In the genomic region with DNA sequence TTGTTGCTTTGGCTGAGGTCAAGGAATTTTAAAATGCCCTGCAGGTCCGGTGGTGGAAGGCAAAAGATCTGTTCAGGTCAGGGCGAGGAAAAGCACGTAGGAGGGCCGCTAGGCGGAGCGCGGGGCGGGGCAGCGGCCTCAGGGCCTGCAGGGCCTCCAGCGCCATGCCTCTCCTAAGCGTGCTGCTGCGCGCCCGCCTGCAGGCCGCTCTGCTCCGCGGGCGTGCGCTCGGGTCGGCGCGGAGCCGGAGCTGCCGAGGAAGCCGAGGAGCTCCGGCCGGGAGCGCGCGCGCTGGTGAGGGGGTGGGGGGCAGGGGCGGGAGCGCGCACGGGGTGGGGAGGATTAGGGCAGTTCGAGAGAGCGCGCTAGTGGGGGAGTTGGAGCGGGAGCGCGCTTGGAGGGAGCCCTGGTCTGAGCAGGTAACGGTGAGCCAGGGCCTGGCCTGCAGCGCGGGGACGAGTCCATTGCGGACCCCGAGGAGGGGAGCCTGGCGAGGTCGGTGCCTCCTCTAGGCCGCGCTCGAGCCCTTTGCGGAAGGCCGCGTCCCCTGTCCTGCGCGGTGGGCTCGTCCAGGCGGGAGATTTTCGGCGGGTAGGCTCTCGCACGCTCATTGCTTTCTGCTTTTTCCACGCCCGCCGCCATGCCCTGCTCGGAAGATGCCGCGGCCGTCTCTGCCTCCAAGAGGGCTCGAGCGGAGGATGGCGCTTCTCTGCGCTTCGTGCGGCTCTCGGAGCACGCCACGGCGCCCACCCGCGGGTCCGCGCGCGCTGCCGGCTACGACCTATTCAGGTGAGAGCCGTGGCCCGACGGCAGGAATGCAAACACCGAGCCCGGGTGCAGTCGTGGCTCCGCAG, we compare ENCODE assay signal across 7 mouse cellular contexts. TPM values are rescaled to one million over a fixed set of nuclear protein-coding genes. Genes with fewer than 3 reads are reported as not detected.
DNase-seq lines count a peak whose midpoint lies in the region; ATAC-seq lines count a peak whose summit lies in the region.

Gene Dut, plus strand, starts transcription at position 83 of the 854 bp plus-strand sequence.

- peak within 1 kb of the TSS; percentile 86 for H3K9ac ChIP-seq in intestine, embryonic 15.5 days

- H3K4me3 ChIP-seq in intestine, embryonic 15.5 days (replicated peaks), result peak within 1 kb of the TSS; percentile 77
- peak within 1 kb of the TSS; percentile 73 for H3K4me3 ChIP-seq in midbrain, embryonic 10.5 days

- WGBS in intestine, embryonic 15.5 days, result under 1% methylated on average over 96 of the region's 96 CpGs
- WGBS in midbrain, embryonic 10.5 days, result under 1% methylated on average over 95 of the region's 96 CpGs

- no peaks in the 10 kb centered on the region for H3K9me3 ChIP-seq in intestine, embryonic 15.5 days
- no peaks in the 10 kb centered on the region for H3K9me3 ChIP-seq in midbrain, embryonic 10.5 days (replicated peaks)

- H3K4me2 ChIP-seq in intestine, embryonic 15.5 days (replicated peaks), result peak within 1 kb of the TSS; percentile 71

- H3K36me3 ChIP-seq in intestine, embryonic 15.5 days, result peaks cover 6% of the 10 kb centered on the region
- peaks cover 32% of the 10 kb centered on the region for H3K36me3 ChIP-seq in midbrain, embryonic 10.5 days

- DNase-seq in adrenal gland, adult 2 months, result peak; percentile 98
- peak; percentile 94 for DNase-seq in embryo, embryonic 11.5 days (ENCODE audit: low read depth, low spot score)
- DNase-seq in gastrocnemius, postnatal 36 days, result peak; percentile 81 to 89
- DNase-seq in left cerebral cortex, postnatal 25 days (ENCODE audit: low spot score in 2 of 2), result peak; percentile 87 to 93
- DNase-seq in midbrain, embryonic 10.5 days (ENCODE audit: low spot score), result peak; percentile 98
- DNase-seq in right cerebral cortex, postnatal 4 days, result peak; percentile 84

- no peaks in the 10 kb centered on the region for H3K27me3 ChIP-seq in intestine, embryonic 15.5 days (replicated peaks)
- H3K27me3 ChIP-seq in midbrain, embryonic 10.5 days (ENCODE audit: low read depth, poor library complexity, severe bottlenecking), result no peaks in the 10 kb centered on the region

- peak; percentile 99 for ATAC-seq in intestine, embryonic 15.5 days

- intact Hi-C loops in gastrocnemius, postnatal 36 days (cut with DNase I), result no loop called here
- intact Hi-C loops in left cerebral cortex, postnatal 25 days (cut with DNase I), result no loop called here

- H3K27ac ChIP-seq in intestine, embryonic 15.5 days, result peak within 1 kb of the TSS; percentile 93
- peak within 1 kb of the TSS; percentile 94 for H3K27ac ChIP-seq in midbrain, embryonic 10.5 days (replicated peaks)

- H3K4me1 ChIP-seq in intestine, embryonic 15.5 days (replicated peaks), result no peaks in the 10 kb centered on the region
- peaks cover 26% of the 10 kb centered on the region for H3K4me1 ChIP-seq in midbrain, embryonic 10.5 days

RNA-seq across cellular contexts. Expression of gene Dut, which starts in this region (rescaled TPM):
- total RNA-seq in adrenal gland, adult 2 months (2021), result 10 to 100 TPM; 15.7 to 23.6 TPM
- polyA plus RNA-seq in adrenal gland, adult 2 months (2012; rRNA removed), result 50.0 and 66.9 TPM in 2 replicates
- total RNA-seq in gastrocnemius, postnatal 36 days (2021), result 1 to 10 TPM; 7.2 to 9.1 TPM
- 119 and 134 TPM in 2 replicates for polyA plus RNA-seq in intestine, embryonic 15.5 days (2015; fragmentation: Nextera tagmentation; extraction: Ambion mirVana)
- 10 to 100 TPM; 23.2 to 23.7 TPM for total RNA-seq in left cerebral cortex, postnatal 25 days (2021)
- polyA plus RNA-seq in midbrain, embryonic 10.5 days (2016; fragmentation: Nextera tagmentation; extraction: Ambion mirVana), result 223 and 273 TPM in 2 replicates

Comparison
In these comparisons a context has a peak if more than half of its experiments do, and no peak if none do; other contexts are left out.
1. Peak in every context shown above with its lines: DNase-seq, ATAC-seq, H3K4me3 ChIP-seq and H3K27ac ChIP-seq.